Mouse (Mus musculus) heart, adult 2 months (tissue): ENCODE results near the gene Pank1. TPM values are rescaled to one million over a fixed set of nuclear protein-coding genes. Genes with fewer than 3 reads are reported as not detected.

Source experiments
- DNase-seq, 2 experiments: peaks; one replicate each; pipeline ENCODE4 v3.0.0; 2021
- H3K27ac ChIP-seq: fragments of 200-600 bp; 2 replicates; pipeline ENCODE4 v1.8.1; 2022
- H3K27me3 ChIP-seq: fragments of 200-500 bp; 2 replicates; pipeline ENCODE4 v1.6.1; 2012; ENCODE audit warnings: mild to moderate bottlenecking, low read length, inconsistent platforms, mixed read lengths; ENCODE audit not compliant: control insufficient read depth, insufficient read depth
- H3K36me3 ChIP-seq: fragments of 200-500 bp; 2 replicates; pipeline ENCODE4 v1.6.1; 2012; ENCODE audit warnings: low read length, inconsistent platforms; ENCODE audit not compliant: control insufficient read depth, insufficient read depth
- H3K4me1 ChIP-seq: fragments of 200-500 bp; 2 replicates; pipeline ENCODE4 v1.6.1; 2011; ENCODE audit warnings: low read length; ENCODE audit not compliant: control insufficient read depth, insufficient read depth
- H3K4me3 ChIP-seq: fragments of 200-600 bp; 2 replicates; pipeline ENCODE4 v1.8.1; 2022
- H3K79me2 ChIP-seq: fragments of 200-500 bp; replicated peaks from 2 replicates; pipeline ENCODE4 v1.6.1; 2012; ENCODE audit warnings: mild to moderate bottlenecking, inconsistent platforms, low read length, moderate library complexity, mixed read lengths; ENCODE audit not compliant: control insufficient read depth, insufficient read depth
- H3K9ac ChIP-seq: fragments of 200-500 bp; 2 replicates; pipeline ENCODE4 v1.6.1; 2012; ENCODE audit warnings: low read depth, mild to moderate bottlenecking, control low read depth, inconsistent platforms, low read length, mixed read lengths
- CTCF ChIP-seq: fragments of 200-600 bp; IDR thresholded peaks from 2 replicates; pipeline ENCODE4 v1.8.1; 2022; ENCODE audit warnings: antibody characterized with exemption, mild to moderate bottlenecking, moderate library complexity
- EP300 ChIP-seq: fragments of 200-500 bp; IDR thresholded peaks from 2 replicates; pipeline ENCODE4 v1.6.1; 2011; ENCODE audit warnings: low read depth, low read length, control low read depth; ENCODE audit not compliant: insufficient read depth
- POLR2A ChIP-seq: fragments of 200-500 bp; IDR thresholded peaks from 2 replicates; pipeline ENCODE4 v1.6.1; 2011; ENCODE audit warnings: mild to moderate bottlenecking, low read depth, low read length, control low read depth; ENCODE audit not compliant: insufficient read depth
- WGBS: fragments of 180-500 bp; shearing (Covaris S2); methylation state at CpG from one replicate; pipeline ENCODE4 v1.1.7; 2018; 5-methylcytosine and 5-hydroxymethylcytosine counted together
- intact Hi-C: fragments of 180-260 bp; cut with DNase I; formaldehyde crosslinking; loops from one replicate; pipeline ENCODE4 v1.15.1; 2025
- polyA plus RNA-seq: library from polyadenylated mRNA; depleted of rRNA; stranded (reverse); fragments of >200 nt; gene quantifications from 2 replicates; pipeline ENCODE4 v1.2.3, GENCODE M21; 2012
- total RNA-seq, 2 experiments: library from RNA; stranded (reverse); gene quantifications; 2 replicates each; pipeline ENCODE4 v1.2.3; 2021

Gene Pank1
- total and polyA plus RNA-seq, 3 experiments, result 6.5 to 48.3 (median 38.1) TPM

DNA sequence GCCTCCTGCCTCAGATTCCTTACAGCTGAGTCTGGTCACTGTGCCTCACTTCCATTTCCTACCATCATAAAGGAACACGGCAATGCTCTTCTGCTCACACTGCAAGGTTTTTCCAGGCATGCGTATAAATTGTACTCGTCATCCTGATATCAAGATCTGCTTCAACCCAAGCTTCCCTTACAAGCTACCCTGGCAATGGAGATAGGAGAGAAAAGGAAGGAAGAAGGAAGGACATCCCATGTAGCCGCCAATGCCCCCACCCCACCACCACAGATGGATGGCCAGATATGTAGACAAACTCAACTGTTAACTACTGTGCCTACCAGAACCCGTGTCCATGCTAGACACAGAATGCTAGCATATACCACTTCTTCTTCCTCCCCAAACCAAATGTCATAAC, 34.5 kb downstream of the Pank1 start:
- H3K27ac ChIP-seq, result no peak overlapping the region
- no peak overlapping the region for H3K9ac ChIP-seq
- peaks cover 4% of the 10 kb centered on the region for H3K4me1 ChIP-seq
- H3K4me3 ChIP-seq, result no peak overlapping the region
- TF ChIP-seq CTCF (no peak), POLR2A (no peak), EP300 (no peak)
- H3K79me2 ChIP-seq, result no peaks in the 10 kb centered on the region
- intact Hi-C loops, result no loop called here
- H3K27me3 ChIP-seq, result no peaks in the 10 kb centered on the region
- no peak for DNase-seq
- peaks cover 5% of the 10 kb centered on the region; the same call in 1 of the 2 replicates for H3K36me3 ChIP-seq
- 53% methylated on average over 5 of the region's 5 CpGs for WGBS

DNA sequence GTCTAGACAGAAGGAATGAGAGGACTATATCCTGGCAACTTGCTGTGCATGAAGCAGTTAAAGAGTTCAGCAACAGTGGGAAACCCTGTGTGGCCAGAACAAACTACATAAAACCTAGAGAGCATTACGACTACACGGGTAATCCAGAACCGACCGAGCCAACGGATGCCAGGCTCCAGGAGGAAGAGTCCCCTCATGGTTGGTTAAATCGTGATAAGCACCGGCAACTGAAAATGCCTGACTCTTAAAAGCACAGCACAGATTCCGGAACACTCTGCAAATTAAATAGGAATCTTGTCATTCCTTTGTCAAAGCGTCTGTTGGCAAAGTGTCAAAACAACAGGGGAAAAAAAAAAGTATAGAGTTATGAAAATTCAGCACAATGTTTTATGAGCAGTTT, 35.2 kb downstream of the Pank1 start:
- Histone ChIP-seq H3K4me3 (no peak overlapping the region), H3K9ac (no peak overlapping the region), H3K27me3 (no peaks in the 10 kb centered on the region), H3K79me2 (no peaks in the 10 kb centered on the region; the same call in 1 of the 2 replicates), H3K4me1 (peaks cover 4% of the 10 kb centered on the region; the same call in 1 of the 2 replicates), H3K27ac (no peak overlapping the region), H3K36me3 (peaks cover 1% of the 10 kb centered on the region; the same call in 1 of the 2 replicates)
- intact Hi-C loops, result no loop called here
- DNase-seq, result no peak
- no peak for TF ChIP-seq EP300
- no peak for TF ChIP-seq CTCF
- no peak for TF ChIP-seq POLR2A
- WGBS, result 5% methylated on average over 9 of the region's 9 CpGs

GRCm38 (mm10) chr19:34841719-34842506, 37.3 kb downstream of the Pank1 start:
- H3K4me3 ChIP-seq, result no peak overlapping the region
- H3K27ac ChIP-seq, result no peak overlapping the region
- H3K79me2 ChIP-seq, result peaks cover 2% of the 10 kb centered on the region; the same call in 1 of the 2 replicates
- no peaks in the 10 kb centered on the region for H3K36me3 ChIP-seq
- H3K4me1 ChIP-seq, result peaks cover 4% of the 10 kb centered on the region; the same call in 1 of the 2 replicates
- WGBS, result 21% methylated on average over 9 of the region's 9 CpGs
- no peak for TF ChIP-seq EP300
- TF ChIP-seq POLR2A, result no peak
- TF ChIP-seq CTCF, result no peak
- intact Hi-C loops, result no loop called here
- H3K27me3 ChIP-seq, result no peaks in the 10 kb centered on the region
- no peak overlapping the region for H3K9ac ChIP-seq
- no peak for DNase-seq

- Histone ChIP-seq H3K27ac (no peak overlapping the region), H3K4me1 (no peaks in the 10 kb centered on the region; the same call in 1 of the 2 replicates), H3K79me2 (peaks cover 2% of the 10 kb centered on the region; the same call in 1 of the 2 replicates), H3K9ac (no peak overlapping the region), H3K36me3 (no peaks in the 10 kb centered on the region), H3K27me3 (no peaks in the 10 kb centered on the region), H3K4me3 (no peak overlapping the region)
- intact Hi-C loops, result no loop called here
- TF ChIP-seq EP300 (no peak), CTCF (no peak), POLR2A (no peak)
- WGBS, result 93% methylated on average over 9 of the region's 9 CpGs
- DNase-seq, result no peak
These were observed 40.6 kb downstream of the Pank1 start for GRCm38 (mm10) chr19:34838624-34839023.

DNA sequence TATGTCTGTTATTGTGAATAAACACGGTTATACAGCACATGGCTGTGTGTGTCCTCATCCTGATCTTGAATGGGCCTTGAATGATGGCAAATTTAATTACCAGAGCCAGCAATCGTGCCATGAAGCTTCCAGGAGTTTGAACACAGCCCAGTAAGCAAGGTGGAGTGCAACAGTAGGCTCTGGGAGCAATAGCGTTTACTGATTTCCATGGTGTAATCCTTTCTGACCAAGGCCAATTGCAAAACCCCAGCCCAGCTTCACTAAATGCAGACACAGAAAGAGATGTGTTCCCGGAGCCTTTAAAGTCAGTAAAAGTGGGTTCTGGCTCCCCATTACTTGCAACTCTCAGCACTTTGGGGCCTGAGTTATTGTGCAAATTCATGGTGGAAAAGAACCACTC, 47.6 kb downstream of the Pank1 start:
- Histone ChIP-seq H3K79me2 (no peaks in the 10 kb centered on the region), H3K36me3 (no peaks in the 10 kb centered on the region; the same call in 1 of the 2 replicates), H3K4me1 (no peaks in the 10 kb centered on the region), H3K9ac (no peak overlapping the region), H3K4me3 (no peak overlapping the region), H3K27me3 (no peaks in the 10 kb centered on the region), H3K27ac (no peak overlapping the region)
- TF ChIP-seq EP300, result no peak
- TF ChIP-seq POLR2A, result no peak
- TF ChIP-seq CTCF, result no peak
- intact Hi-C loops, result no loop called here
- WGBS, result 89% methylated on average over 4 of the region's 4 CpGs
- no peak for DNase-seq

DNA sequence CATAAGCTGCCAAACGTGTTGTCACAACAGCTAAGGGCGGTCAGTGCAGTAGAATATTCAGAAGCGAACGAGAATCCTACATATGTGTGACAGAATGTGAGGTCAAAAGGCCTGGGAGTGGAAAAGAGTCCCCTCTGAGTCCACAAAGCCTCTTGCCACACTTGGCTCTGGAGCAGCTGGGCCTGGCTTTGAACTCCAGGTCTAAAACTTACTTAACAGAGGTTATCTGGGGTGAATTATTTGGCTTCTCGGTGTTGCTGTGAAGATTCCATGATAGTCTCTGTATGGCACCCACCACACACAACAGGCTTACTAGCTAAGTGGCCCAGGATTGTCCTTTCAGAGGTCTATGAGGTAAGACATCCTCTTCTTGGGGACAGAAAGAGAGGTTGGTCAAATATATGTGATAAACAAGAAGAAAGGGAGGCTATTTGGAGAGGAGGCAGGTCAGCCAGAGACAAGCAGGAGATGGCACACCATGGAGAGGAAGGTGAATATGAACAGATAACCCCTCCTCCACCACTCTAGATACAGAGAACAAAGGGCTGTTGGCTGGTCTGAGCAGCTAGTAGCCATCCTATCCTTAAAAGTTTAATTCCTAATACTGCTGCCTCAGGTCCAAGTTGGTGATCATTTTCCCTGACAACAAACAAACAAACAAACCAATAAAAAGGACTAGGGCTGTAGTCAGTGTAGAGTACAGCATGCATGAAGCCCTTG, 51.2 kb downstream of the Pank1 start:
- no peaks in the 10 kb centered on the region; the same call in 1 of the 2 replicates for H3K36me3 ChIP-seq
- no peaks in the 10 kb centered on the region for H3K4me1 ChIP-seq
- TF ChIP-seq EP300 (no peak), POLR2A (no peak), CTCF (no peak)
- H3K27ac ChIP-seq, result no peak overlapping the region
- intact Hi-C loops, result loop anchor here (2.0 kb wide), 1 partner anchor 93 kb away; no protein-coding TSS in a partner anchor
- no peak for DNase-seq
- H3K27me3 ChIP-seq, result no peaks in the 10 kb centered on the region
- H3K79me2 ChIP-seq, result no peaks in the 10 kb centered on the region
- 70% methylated on average over 5 of the region's 5 CpGs for WGBS
- no peak overlapping the region for H3K4me3 ChIP-seq
- no peak overlapping the region for H3K9ac ChIP-seq
